Mouse (Mus musculus) right cerebral cortex, postnatal 36 days (tissue): Measurements from ENCODE around the gene Slc38a5.
A peak's percentile ranks its signal among the peaks of the same experiment; 100 is the strongest.

Source experiments
- DNase-seq, 2 experiments: peaks; one replicate each; pipeline ENCODE4 v3.0.0; 2022; ENCODE audit warnings: low spot score in 2 of 2, mixed read lengths in 1 of 2

The Slc38a5 gene

GRCm38 (mm10) chrX:8314905-8315304 lies 44.0 kb downstream of the Slc38a5 start:
- DNase-seq = peak; percentile 0 to 1

- no peak for DNase-seq
These were observed 56.2 kb downstream of the Slc38a5 start, which contains the start of gene Ssxb10 for GRCm38 (mm10) chrX:8327124-8327523. Ssxb10 (plus strand) TSS chrX:8327424.
